Mouse (Mus musculus) heart, postnatal 0 days (tissue): Measurements from ENCODE around the gene Kmt2e. TPM values are rescaled to one million over a fixed set of nuclear protein-coding genes. Genes with fewer than 3 reads are reported as not detected.

Experiments used
- ATAC-seq: fragments of 200-750 bp; cut with Nextera tagmentation; 2 replicates; pipeline ENCODE4 v1.8.0; 2017; ENCODE audit warnings: low read depth, moderate number of reproducible peaks, moderate library complexity; ENCODE audit not compliant: insufficient read depth
- DNase-seq: peaks from one replicate; pipeline ENCODE4 v3.0.0-alpha.2; 2016; ENCODE audit warnings: low spot score
- H3K27ac ChIP-seq: fragments of 300-500 bp; sonication (generic); 2 replicates; pipeline ENCODE4 v1.5.1; 2014; ENCODE audit warnings: low read depth, mild to moderate bottlenecking
- H3K27me3 ChIP-seq: fragments of 300-500 bp; sonication (generic); 2 replicates; pipeline ENCODE4 v1.6.1; 2014; ENCODE audit warnings: low read length, mixed read lengths; ENCODE audit not compliant: control insufficient read depth, insufficient read depth
- H3K36me3 ChIP-seq: fragments of 300-500 bp; sonication (generic); replicated peaks from 2 replicates; pipeline ENCODE4 v1.6.1; 2014; ENCODE audit warnings: low read length, mixed read lengths; ENCODE audit not compliant: control insufficient read depth, insufficient read depth
- H3K4me1 ChIP-seq: fragments of 300-500 bp; sonication (generic); 2 replicates; pipeline ENCODE4 v1.6.1; 2014; ENCODE audit warnings: antibody characterized with exemption; ENCODE audit not compliant: control insufficient read depth, insufficient read depth
- H3K4me2 ChIP-seq: fragments of 300-500 bp; sonication (generic); 2 replicates; pipeline ENCODE4 v1.6.1; 2014; ENCODE audit warnings: low read depth, mild to moderate bottlenecking, low read length, moderate library complexity
- H3K4me3 ChIP-seq: fragments of 300-500 bp; sonication (generic); 2 replicates; pipeline ENCODE4 v1.5.1; 2014; ENCODE audit warnings: low read depth, low read length
- H3K9ac ChIP-seq: fragments of 300-500 bp; sonication (generic); replicated peaks from 2 replicates; pipeline ENCODE4 v1.6.1; 2014; ENCODE audit warnings: low read depth, low read length, mixed read lengths
- H3K9me3 ChIP-seq: fragments of 300-500 bp; sonication (generic); replicated peaks from 2 replicates; pipeline ENCODE4 v1.6.1; 2016; ENCODE audit warnings: low read length; ENCODE audit not compliant: control insufficient read depth
- CTCF ChIP-seq: IDR thresholded peaks from 2 replicates; pipeline ENCODE4 v1.5.1; 2016; ENCODE audit warnings: antibody characterized with exemption, control low read depth, low read depth
- EP300 ChIP-seq: IDR thresholded peaks from 2 replicates; pipeline ENCODE4 v1.6.1; 2016; ENCODE audit warnings: antibody characterized with exemption, low read depth
- WGBS: fragments of 180-500 bp; shearing (Covaris S2); extraction: QIAGEN DNeasy Blood & Tissue Kit; methylation state at CpG from one replicate; pipeline ENCODE4 v1.1.7; 2014; 5-methylcytosine and 5-hydroxymethylcytosine counted together
- polyA plus RNA-seq: library from polyadenylated mRNA; unstranded; fragments of >200 nt; fragmentation: Nextera tagmentation; extraction: Ambion mirVana; gene quantifications from 2 replicates; pipeline ENCODE4 v1.2.1, GENCODE M21; 2015
- total RNA-seq: library from RNA; depleted of rRNA; stranded (reverse); fragments of >200 nt; gene quantifications from 2 replicates; pipeline ENCODE4 v1.2.3, GENCODE M21; 2014; ENCODE audit warnings: low replicate concordance

Gene Kmt2e
- total and polyA plus RNA-seq, 2 experiments from 2014 or later: 34.5 to 55.0 TPM

- TF ChIP-seq CTCF (no peak), EP300 (no peak)
- Histone ChIP-seq H3K9ac (no peak overlapping the region), H3K9me3 (no peaks in the 10 kb centered on the region), H3K27ac (no peak overlapping the region), H3K4me1 (no peaks in the 10 kb centered on the region), H3K27me3 (no peaks in the 10 kb centered on the region), H3K36me3 (no peaks in the 10 kb centered on the region), H3K4me3 (no peak overlapping the region), H3K4me2 (no peak overlapping the region)
- no peak for DNase-seq
- no peak for ATAC-seq
- 76% methylated on average over 11 of the region's 11 CpGs for WGBS
These were observed 31.1 kb upstream of the Kmt2e start for GRCm38 (mm10) chr5:23403161-23403560.

GRCm38 (mm10) chr5:23405666-23406404 is 28.4 kb upstream of the Kmt2e start:
- TF ChIP-seq EP300 (no peak), CTCF (no peak)
- ATAC-seq: no peak

DNA sequence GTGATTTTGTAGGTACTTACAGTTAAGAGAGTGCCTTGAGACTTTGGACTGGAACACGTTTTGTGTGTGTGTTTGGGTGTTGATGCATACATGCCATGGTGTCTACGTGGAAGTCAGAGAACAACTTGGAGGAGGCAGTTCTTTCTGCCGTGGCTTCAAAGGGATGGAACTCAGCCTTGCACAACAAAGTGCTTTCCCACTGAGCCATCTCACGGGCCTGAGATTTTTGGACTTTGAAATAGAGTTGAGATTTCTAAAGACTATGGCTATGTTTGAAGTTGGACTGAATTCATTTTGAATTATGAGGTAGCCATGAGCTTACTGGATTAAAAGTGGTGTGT is 27.9 kb upstream of the Kmt2e start:
- no peak overlapping the region for H3K27ac ChIP-seq
- TF ChIP-seq EP300: no peak
- no peak for TF ChIP-seq CTCF
- DNase-seq: no peak
- H3K4me1 ChIP-seq: 0 out of 2 replicates have a peak, but pooled peaks cover 9% of the 10 kb centered on the region
- no peak for ATAC-seq
- no peak overlapping the region for H3K4me2 ChIP-seq
- no peaks in the 10 kb centered on the region for H3K27me3 ChIP-seq
- no peak overlapping the region for H3K4me3 ChIP-seq
- no peaks in the 10 kb centered on the region for H3K9me3 ChIP-seq
- WGBS: 74% methylated on average over 4 of the region's 4 CpGs
- no peaks in the 10 kb centered on the region for H3K36me3 ChIP-seq
- H3K9ac ChIP-seq: no peak overlapping the region

More at GRCm38 (mm10) chr5:23405666-23406404, 28.4 kb upstream of the Kmt2e start:
- no peaks in the 10 kb centered on the region for H3K36me3 ChIP-seq
- no peak overlapping the region for H3K9ac ChIP-seq
- 0 out of 2 replicates have a peak, but pooled peaks cover 6% of the 10 kb centered on the region for H3K4me1 ChIP-seq
- WGBS: 91% methylated on average over 12 of the region's 12 CpGs
- no peak overlapping the region for H3K4me3 ChIP-seq
- H3K4me2 ChIP-seq: no peak overlapping the region
- no peaks in the 10 kb centered on the region for H3K9me3 ChIP-seq
- no peak overlapping the region for H3K27ac ChIP-seq
- no peaks in the 10 kb centered on the region for H3K27me3 ChIP-seq
- peak; percentile 3 for DNase-seq

- no peak overlapping the region for H3K4me2 ChIP-seq
- ATAC-seq (0 out of 2 replicates have a peak, but pooled peaks have one; percentile 9), DNase-seq (no peak)
- TF ChIP-seq EP300 (no peak), CTCF (no peak)
- 50% methylated on average over 5 of the region's 5 CpGs for WGBS
- 0 out of 2 replicates have a peak, but pooled peaks cover 5% of the 10 kb centered on the region for H3K36me3 ChIP-seq
- H3K9me3 ChIP-seq: no peaks in the 10 kb centered on the region
- H3K27me3 ChIP-seq: no peaks in the 10 kb centered on the region
- H3K27ac ChIP-seq: peak overlapping the region; percentile 39; the same call in 1 of the 2 replicates
- no peak overlapping the region for H3K4me3 ChIP-seq
- peaks cover 15% of the 10 kb centered on the region for H3K4me1 ChIP-seq
- H3K9ac ChIP-seq: no peak overlapping the region
These were observed 26.1 kb upstream of the Kmt2e start for GRCm38 (mm10) chr5:23408106-23408505.

DNA sequence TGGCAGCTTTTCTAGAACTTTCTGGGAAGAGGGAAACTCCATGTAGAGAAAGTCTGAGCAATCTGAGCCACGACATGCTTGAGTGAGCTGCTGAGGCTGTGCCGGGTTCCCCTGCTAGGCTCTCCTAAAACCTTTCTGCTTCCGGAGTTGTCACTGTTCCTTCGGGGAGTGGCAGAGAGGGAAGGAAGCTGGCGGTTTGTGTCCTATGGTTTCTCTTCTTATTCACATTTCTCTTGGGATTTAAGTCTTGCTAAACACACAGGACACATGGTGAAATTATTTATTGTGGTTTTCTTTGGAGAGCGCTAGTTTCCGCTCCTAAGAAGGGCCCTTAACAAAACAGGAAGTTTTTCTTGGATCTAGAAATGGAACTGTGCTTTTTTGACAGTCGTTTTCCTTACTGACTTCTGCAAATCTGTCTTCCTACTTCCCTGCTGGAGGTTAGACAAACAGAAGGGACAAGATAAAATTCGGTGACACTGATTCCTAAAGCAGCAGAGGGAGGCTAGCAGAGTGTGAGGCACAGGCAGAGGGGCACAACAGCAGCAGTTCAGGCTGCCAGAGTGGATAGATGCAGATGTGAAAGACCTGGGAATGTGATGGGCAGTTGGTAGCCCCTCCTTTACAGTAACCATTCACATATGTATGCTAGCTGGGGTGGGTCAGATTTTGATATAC is 24.1 kb upstream of the Kmt2e start:
- H3K9me3 ChIP-seq: no peaks in the 10 kb centered on the region
- peak overlapping the region; percentile 32; the same call in 1 of the 2 replicates for H3K4me2 ChIP-seq
- H3K9ac ChIP-seq: no peak overlapping the region
- H3K4me1 ChIP-seq: peaks cover 27% of the 10 kb centered on the region
- no peak overlapping the region for H3K4me3 ChIP-seq
- peak; percentile 83 for DNase-seq
- WGBS: 38% methylated on average over 9 of the region's 9 CpGs
- 0 out of 2 replicates have a peak, but pooled peaks cover 5% of the 10 kb centered on the region for H3K36me3 ChIP-seq
- no peaks in the 10 kb centered on the region for H3K27me3 ChIP-seq
- TF ChIP-seq CTCF: no peak
- 0 out of 2 replicates have a peak, but pooled peaks have one; percentile 49 for TF ChIP-seq EP300
- H3K27ac ChIP-seq: peak overlapping the region; percentile 85
- peak; percentile 51; the same call in 1 of the 2 replicates for ATAC-seq
